Mouse (Mus musculus): ENCODE results near the gene Ntf3.

DNA sequence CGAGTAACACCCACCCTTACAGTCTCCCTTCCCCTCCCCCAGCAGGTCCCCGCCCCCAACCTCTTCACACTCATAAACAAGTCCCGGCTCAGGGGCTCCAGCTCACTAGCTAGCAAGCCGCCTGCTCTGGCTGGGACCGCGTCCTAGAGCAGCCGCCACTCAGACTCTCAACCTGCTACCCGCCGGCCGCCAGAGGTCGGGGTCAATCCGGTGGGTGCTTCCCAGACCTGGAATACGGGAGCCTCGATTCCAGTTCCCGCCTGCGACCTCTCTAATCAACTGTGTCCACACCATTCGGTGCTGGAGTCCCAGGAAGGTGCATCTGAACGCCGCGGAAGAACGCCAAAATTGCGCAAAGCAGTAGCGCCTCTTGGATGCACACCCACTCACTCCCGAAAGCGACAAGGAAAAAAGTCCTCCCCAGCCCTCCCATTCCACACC is 3.5 kb downstream of the Ntf3 start:
- TF ChIP-seq CTCF (conservative IDR thresholded peaks at IDR 0.05; ENCODE audit: low read length) (no peak), NANOG (IDR thresholded peaks at IDR 0.05; ENCODE audit: borderline replicate concordance, low read length) (no peak), POU5F1 (IDR thresholded peaks at IDR 0.05; ENCODE audit: borderline replicate concordance, low read length) (no peak)
